Mouse (Mus musculus) megakaryocyte, embryonic 14.5 days (primary cell): ENCODE measurements around the gene Fbxl5. TPM values are rescaled to one million over a fixed set of nuclear protein-coding genes. Genes with fewer than 3 reads are reported as not detected.

Experiments used
- H3K27me3 ChIP-seq: replicated peaks from 2 replicates; pipeline ENCODE3; 2012; ENCODE audit warnings: inconsistent platforms
- H3K36me3 ChIP-seq: replicated peaks from 2 replicates; pipeline ENCODE3; 2012; ENCODE audit warnings: low read length, inconsistent platforms, mixed read lengths
- H3K4me1 ChIP-seq: 2 replicates; pipeline ENCODE4 v1.6.1; 2012; ENCODE audit warnings: inconsistent platforms
- H3K4me3 ChIP-seq: replicated peaks from 2 replicates; pipeline ENCODE3; 2012; ENCODE audit warnings: moderate library complexity, mild to moderate bottlenecking, inconsistent platforms
- H3K9me3 ChIP-seq: 2 replicates; pipeline ENCODE4 v1.6.1; 2012; ENCODE audit warnings: inconsistent platforms
- FLI1 ChIP-seq: IDR thresholded peaks from 2 replicates; pipeline ENCODE4 v1.6.1; 2012; ENCODE audit warnings: low read length, inconsistent platforms, mixed read lengths
- GATA1 ChIP-seq: IDR thresholded peaks from 3 replicates; pipeline ENCODE4 v1.6.1; 2012; ENCODE audit warnings: mixed read lengths, low read length, inconsistent platforms, borderline replicate concordance
- polyA plus RNA-seq: library from polyadenylated mRNA; stranded (reverse); fragments of >175 nt; gene quantifications from 2 replicates; pipeline ENCODE4 v1.2.3, GENCODE M21; 2012; ENCODE audit warnings: low replicate concordance; ENCODE audit not compliant: insufficient read depth

Fbxl5 gene
- polyA plus RNA-seq, 1 experiment = 1.3 TPM

DNA sequence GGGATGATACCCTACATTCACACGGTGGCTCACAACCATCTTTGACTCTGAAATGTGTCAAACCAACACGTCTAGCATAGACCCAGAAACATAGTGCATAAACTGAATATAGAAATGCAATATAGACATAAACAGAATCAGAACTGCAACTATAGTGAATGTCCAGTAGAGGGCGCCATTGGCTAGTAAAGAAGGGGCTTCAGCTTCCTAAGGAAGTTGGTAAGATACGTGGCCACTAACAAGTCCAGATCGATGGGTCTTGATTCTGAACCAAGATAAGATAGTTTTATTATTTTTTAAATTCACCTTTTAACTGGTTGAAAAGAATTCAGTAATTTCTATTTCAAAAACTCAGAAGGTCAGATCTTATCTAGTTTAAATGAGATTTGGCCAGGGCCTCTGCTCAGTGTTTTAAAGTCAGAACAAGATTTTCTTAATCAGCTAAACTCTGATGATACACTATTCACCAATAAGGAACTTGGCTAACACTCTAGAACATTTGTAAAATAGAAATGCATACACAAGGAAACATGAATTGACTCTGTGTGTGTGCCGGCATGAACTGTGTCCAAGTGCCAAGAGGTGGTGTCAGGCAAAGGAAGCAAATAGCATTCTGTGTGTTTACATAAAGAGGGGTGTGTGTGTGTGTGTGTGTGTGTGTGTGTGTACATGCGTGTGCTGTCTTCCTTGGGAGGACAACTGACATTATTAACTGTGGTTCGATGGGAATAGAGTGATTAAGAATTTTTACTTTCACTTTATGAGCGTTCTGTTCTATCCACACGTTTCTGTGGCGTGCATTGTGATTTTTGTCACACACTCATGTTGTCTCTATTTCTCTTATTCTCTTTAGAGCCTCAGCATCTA lies 19.9 kb upstream of the Fbxl5 start:
- Histone ChIP-seq H3K36me3 (no peaks in the 10 kb centered on the region), H3K27me3 (peaks cover 18% of the 10 kb centered on the region), H3K4me1 (peaks cover 17% of the 10 kb centered on the region), H3K4me3 (peak overlapping the region; percentile 92), H3K9me3 (peaks cover 3% of the 10 kb centered on the region; the same call in 1 of the 2 replicates)
- TF ChIP-seq GATA1 (no peak), FLI1 (no peak)

DNA sequence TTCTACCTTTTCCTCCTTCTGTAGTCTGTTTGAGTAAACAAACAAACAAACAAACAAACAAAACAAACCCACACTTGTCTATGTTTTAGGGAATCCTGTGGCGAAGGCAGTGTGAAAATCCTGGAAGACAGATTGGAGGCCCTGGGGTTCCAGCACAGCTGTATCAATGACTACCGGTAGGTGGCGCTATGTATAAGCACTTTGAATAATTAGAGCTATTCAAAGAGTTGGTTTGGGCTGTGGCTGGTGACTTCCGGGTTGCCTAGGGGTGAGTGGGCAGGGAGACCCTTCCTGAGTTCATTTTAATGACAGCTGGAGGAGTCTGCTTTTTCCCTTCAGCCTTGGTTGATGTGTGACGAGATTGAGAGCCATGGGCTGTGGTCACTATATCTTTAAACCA lies 15.9 kb upstream of the Fbxl5 start:
- Histone ChIP-seq H3K9me3 (no peaks in the 10 kb centered on the region), H3K27me3 (peaks cover 15% of the 10 kb centered on the region), H3K4me1 (peaks cover 10% of the 10 kb centered on the region), H3K4me3 (no peak overlapping the region), H3K36me3 (no peaks in the 10 kb centered on the region)
- no peak for TF ChIP-seq FLI1

DNA sequence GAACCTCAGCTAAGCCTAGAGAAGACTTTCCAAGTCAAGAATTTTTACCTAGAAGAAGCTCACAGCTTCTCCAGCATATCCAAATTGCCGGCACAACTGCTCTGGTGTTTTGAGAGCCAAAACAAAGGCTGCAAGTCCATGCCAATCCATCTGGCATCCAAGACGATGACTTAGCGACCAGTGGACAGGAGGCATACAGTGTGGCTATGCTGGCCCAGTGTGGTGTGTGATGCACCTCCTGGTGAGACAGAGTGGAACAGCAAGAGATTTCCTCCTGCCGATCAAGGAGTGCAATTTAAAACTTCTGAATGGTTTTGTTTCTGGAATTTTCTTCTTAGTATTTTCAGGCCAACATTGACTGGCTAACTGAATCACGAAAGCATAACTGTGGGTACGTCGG lies 15.2 kb upstream of the Fbxl5 start:
- TF ChIP-seq FLI1 = no peak
- no peak for TF ChIP-seq GATA1
- no peak overlapping the region for H3K4me3 ChIP-seq
- H3K9me3 ChIP-seq = no peaks in the 10 kb centered on the region
- H3K27me3 ChIP-seq = peaks cover 15% of the 10 kb centered on the region
- H3K36me3 ChIP-seq = no peaks in the 10 kb centered on the region
- peaks cover 5% of the 10 kb centered on the region for H3K4me1 ChIP-seq

DNA sequence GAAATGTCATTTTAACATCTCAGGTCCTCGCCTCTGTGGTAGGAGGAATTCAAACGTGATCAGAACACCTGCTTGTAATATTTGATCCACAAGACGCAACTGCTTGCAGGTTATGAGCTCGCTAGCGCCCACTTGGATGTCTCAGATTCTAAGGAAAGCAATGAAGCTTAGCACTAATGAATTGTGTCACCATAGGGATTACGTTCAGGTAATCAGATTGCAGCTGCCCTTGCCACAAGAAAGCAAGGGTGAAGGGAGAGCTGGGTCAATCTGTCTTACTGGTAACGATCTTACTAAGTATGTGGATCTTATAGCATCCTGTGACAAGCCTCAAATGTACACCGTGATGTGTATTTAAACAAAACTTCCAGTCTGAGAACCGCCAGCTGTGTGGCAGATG lies 5.9 kb upstream of the Fbxl5 start:
- H3K4me1 ChIP-seq = no peaks in the 10 kb centered on the region
- no peaks in the 10 kb centered on the region for H3K9me3 ChIP-seq
- no peaks in the 10 kb centered on the region for H3K36me3 ChIP-seq
- H3K4me3 ChIP-seq = no peak overlapping the region
- H3K27me3 ChIP-seq = peaks cover 6% of the 10 kb centered on the region
- TF ChIP-seq GATA1 = no peak
- TF ChIP-seq FLI1 = no peak

GRCm38 (mm10) chr5:43826883-43827282 lies 5.4 kb upstream of the Fbxl5 start:
- TF ChIP-seq GATA1 (no peak), FLI1 (no peak)
- no peaks in the 10 kb centered on the region for H3K36me3 ChIP-seq
- H3K4me3 ChIP-seq = no peak overlapping the region
- no peaks in the 10 kb centered on the region for H3K4me1 ChIP-seq
- H3K9me3 ChIP-seq = no peaks in the 10 kb centered on the region
- peaks cover 6% of the 10 kb centered on the region for H3K27me3 ChIP-seq

DNA sequence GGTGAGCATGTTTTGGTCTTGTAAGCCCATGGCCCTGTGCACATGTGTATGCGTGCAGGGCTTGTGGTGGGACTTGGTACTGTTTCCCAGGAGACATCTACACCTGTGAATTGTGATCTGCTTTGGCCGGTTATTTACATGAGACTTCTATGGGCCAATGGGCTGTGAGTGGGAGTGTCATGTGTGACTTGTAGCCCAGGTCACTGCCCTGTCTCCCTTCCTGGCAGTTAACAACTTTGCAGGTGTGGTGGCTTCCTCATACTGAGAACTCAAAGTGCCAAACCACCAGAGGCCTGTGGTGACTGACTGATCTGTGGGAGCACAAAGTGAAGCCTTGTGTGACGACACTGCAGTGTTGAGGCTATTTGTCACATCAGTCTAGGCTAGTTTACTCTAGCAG lies 3.1 kb upstream of the Fbxl5 start:
- Histone ChIP-seq H3K27me3 (peaks cover 10% of the 10 kb centered on the region), H3K4me3 (no peak overlapping the region), H3K9me3 (no peaks in the 10 kb centered on the region), H3K36me3 (no peaks in the 10 kb centered on the region), H3K4me1 (no peaks in the 10 kb centered on the region)
- no peak for TF ChIP-seq FLI1
- TF ChIP-seq GATA1 = no peak

GRCm38 (mm10) chr5:43822824-43823223 lies 1.4 kb upstream of the Fbxl5 start:
- Histone ChIP-seq H3K36me3 (no peaks in the 10 kb centered on the region), H3K27me3 (peaks cover 11% of the 10 kb centered on the region), H3K4me3 (no peak overlapping the region), H3K9me3 (no peaks in the 10 kb centered on the region), H3K4me1 (peaks cover 5% of the 10 kb centered on the region)
- no peak for TF ChIP-seq GATA1
- no peak for TF ChIP-seq FLI1

DNA sequence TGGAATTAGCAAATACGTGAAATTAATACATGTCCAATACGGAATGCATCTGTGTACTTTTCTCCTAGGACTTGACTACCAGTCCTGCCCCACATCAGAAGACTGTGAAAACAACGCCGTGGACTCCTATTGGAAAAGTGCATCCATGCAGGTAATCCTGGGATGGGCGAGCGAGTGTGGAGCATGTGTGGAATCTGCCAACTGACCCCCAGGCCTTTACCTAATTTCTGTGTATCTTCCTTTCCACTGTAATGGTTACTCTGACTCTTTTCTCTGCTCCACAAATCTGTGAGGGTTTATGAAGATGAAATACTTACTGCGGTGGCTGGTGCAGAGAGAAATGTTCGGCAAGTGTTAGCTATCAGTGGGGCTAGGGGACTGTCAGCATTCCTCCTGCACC lies 761 bp upstream of the Fbxl5 start:
- Histone ChIP-seq H3K36me3 (no peaks in the 10 kb centered on the region), H3K9me3 (no peaks in the 10 kb centered on the region), H3K4me1 (peaks cover 5% of the 10 kb centered on the region), H3K27me3 (peaks cover 8% of the 10 kb centered on the region), H3K4me3 (no peak overlapping the region)
- TF ChIP-seq FLI1 (no peak), GATA1 (no peak)

DNA sequence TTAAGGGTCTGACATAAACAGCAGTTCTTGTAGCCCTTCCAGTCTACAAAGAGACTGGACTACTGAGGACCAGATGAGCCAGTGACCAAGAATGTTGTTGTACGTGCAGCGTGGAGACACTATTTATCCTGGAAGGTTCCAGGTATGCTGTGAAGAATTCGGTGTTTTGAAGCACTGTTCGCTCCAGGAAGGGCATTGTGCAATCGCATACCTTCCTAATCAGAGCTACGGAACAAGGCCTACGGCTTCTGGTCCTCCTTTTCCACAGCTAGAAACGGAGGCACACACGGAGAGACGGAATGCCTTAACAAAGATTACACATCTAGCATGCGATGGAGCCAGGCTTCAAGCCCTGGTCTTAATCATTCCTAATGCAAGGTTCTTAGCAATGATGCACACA lies 653 bp downstream of the Fbxl5 start:
- Histone ChIP-seq H3K4me3 (no peak overlapping the region), H3K36me3 (no peaks in the 10 kb centered on the region), H3K4me1 (peaks cover 5% of the 10 kb centered on the region), H3K9me3 (no peaks in the 10 kb centered on the region), H3K27me3 (peaks cover 9% of the 10 kb centered on the region)
- TF ChIP-seq FLI1 (no peak), GATA1 (no peak)

DNA sequence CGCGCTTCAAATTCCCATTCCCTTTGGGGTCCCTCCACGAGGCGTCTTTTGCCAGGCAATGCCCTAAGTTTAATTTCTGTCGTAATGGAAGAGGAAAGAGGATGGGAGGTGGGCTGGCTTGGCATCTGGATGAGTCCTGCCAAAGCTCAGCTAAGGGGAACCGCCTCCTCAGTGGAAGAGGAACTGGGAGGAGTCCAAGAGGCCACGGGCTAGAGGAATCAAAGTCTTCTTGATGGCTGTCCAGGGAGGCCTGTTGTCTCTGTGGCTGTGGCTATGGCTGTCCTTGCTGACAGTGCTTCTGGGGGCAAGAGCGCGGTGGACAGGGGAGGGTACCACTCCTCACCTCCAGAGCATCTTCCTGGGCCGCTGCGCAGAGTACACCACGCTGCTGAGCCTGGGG lies 2.7 kb downstream of the Fbxl5 start, which contains the start of gene Bst1:
Gene Bst1, plus strand, starts transcription at position 191 of the 400 bp plus-strand sequence.
- H3K27me3 ChIP-seq = peaks cover 13% of the 10 kb centered on the region
- H3K36me3 ChIP-seq = no peaks in the 10 kb centered on the region
- TF ChIP-seq FLI1 = no peak
- TF ChIP-seq GATA1 = no peak
- H3K9me3 ChIP-seq = no peaks in the 10 kb centered on the region
- H3K4me3 ChIP-seq = peak within 1 kb of the TSS; percentile 86
- H3K4me1 ChIP-seq = peaks cover 5% of the 10 kb centered on the region
